Mouse (Mus musculus) cerebellum, adult (tissue): ENCODE measurements at regions not wholly inside any gene's neighbourhood (a gene's known extent, or its start where the extent isn't known, plus 50 kb on each side); places are given as distances from the start of the nearest gene placed in this dataset.

ENCODE experiments used
- ATAC-seq: cut with Nextera tagmentation; 2 replicates; pipeline ENCODE4 v1.9.2; 2017; ENCODE audit warnings: mild to moderate bottlenecking, moderate library complexity, mixed read lengths; ENCODE audit not compliant: insufficient number of reproducible peaks, low FRiP score, low TSS enrichment

- ATAC-seq, result no peak
Measured at GRCm38 (mm10) chr16:93533205-93533604, 70.7 kb downstream of the Setd4 start.

- ATAC-seq, result no peak
Measured at GRCm38 (mm10) chr16:93531937-93532336, 71.9 kb downstream of the Setd4 start.

GRCm38 (mm10) chr16:93522485-93522884, 81.4 kb downstream of the Setd4 start:
- no peak for ATAC-seq

GRCm38 (mm10) chr16:93520481-93520880, 83.4 kb downstream of the Setd4 start:
- no peak for ATAC-seq

- ATAC-seq, result no peak
Measured at GRCm38 (mm10) chr16:93518620-93519019, 85.2 kb downstream of the Setd4 start.

- ATAC-seq, result no peak
Measured at GRCm38 (mm10) chr16:93516793-93517192, 87.1 kb downstream of the Setd4 start.

GRCm38 (mm10) chr16:93515456-93515941, 88.4 kb downstream of the Setd4 start:
- ATAC-seq, result no peak

DNA sequence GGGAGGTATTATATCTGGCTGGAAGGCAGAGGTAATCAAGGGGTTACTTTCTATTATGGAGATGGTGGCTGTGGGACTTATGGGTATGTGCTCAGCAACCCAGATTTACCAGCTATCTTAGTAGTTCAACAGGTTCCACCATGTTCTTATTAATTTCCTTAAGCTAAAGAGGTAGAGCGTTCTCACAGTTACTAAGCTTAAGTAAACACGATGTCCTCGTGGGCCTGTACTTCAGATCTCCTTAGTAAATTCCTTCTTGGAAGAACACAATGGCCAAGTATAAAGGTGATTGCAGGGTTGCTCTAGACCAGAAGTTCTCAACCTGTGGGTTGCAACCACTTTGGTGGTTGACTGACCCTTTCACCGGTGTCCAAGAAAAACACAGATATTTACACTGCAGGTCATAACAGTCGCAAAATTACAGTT, 90.2 kb downstream of the Setd4 start:
- no peak for ATAC-seq

DNA sequence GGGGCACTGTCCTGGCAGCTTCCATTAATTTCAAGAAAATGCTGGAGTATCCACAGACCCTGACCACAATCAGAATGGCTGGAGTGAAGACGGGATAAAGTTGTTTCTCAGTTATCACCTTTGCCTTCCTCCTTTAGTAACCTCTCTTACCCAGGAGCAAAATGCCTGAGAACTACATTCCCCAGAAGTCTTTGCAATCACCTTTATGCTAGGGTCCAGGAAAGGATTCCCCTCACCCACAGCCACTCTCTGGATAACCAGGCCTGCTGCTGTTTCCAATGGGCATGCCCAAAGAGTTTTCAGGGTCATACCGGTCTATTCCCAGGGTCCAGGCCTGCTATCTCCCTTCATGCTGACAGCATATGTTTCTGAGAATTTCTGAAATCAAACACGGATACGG, 91.9 kb downstream of the Setd4 start:
- no peak for ATAC-seq

- ATAC-seq, result no peak
Measured at GRCm38 (mm10) chr16:93511517-93511916, 92.3 kb downstream of the Setd4 start.

- ATAC-seq, result no peak
Measured at GRCm38 (mm10) chr16:93498800-93499199, 105.1 kb downstream of the Setd4 start.

DNA sequence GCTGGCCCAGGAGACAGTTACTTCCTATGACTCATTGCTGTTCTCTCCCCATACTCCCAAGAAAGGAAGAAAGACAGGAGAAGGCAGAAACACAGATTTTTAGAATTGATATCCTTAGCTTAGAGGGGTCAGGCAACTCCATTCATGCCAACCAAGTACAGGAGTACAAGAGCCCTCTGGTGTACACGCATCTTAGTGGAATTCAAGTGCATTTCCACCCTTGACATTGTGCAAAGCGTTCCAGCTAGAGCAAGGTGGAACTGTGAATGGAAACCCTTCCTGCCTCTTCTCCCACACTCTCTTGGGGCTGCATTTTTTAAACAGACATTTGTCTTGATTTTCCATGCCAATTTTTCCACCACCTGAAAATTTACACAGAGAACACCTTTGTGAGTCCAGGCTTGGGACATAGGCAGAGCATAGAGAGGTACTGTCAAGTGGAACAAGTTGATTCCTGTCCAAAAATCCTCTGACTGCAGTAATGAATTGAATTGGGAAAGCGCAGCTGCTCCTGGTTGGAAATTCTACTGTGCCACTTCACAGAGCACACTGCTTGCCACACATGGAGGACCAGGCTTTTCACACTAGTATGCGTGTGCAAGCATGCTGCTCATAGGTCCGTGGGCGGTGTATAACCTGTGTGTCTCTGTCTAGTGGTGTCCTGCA, 110.4 kb downstream of the Setd4 start:
- ATAC-seq, result no peak

GRCm38 (mm10) chr16:93486646-93487550, 117.0 kb downstream of the Setd4 start:
- ATAC-seq, result no peak

- no peak for ATAC-seq
Measured at GRCm38 (mm10) chr16:93469957-93470356, 133.9 kb downstream of the Setd4 start.

GRCm38 (mm10) chr16:93465741-93466140, 138.1 kb downstream of the Setd4 start:
- no peak for ATAC-seq

GRCm38 (mm10) chr16:93464898-93465297, 139.0 kb downstream of the Setd4 start:
- no peak for ATAC-seq

DNA sequence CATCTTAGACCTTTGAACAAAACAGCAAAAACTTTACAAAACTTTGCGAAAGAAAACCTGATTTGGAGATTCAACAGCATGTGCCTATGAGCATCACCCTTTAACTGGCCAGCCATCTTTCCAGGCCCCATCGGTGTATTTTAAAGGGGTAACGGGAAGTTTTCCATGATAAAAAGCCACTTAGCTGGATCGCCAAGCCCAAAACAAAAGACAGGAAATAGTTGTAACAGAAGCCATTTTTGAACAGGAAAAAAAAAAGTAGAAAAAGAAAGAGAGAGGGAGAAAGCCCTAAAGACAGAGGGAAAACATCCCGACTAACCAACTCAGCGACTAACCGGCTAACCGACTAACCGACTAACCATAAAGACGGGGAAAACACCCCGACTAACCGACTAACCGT, 140.5 kb downstream of the Setd4 start:
- no peak for ATAC-seq

DNA sequence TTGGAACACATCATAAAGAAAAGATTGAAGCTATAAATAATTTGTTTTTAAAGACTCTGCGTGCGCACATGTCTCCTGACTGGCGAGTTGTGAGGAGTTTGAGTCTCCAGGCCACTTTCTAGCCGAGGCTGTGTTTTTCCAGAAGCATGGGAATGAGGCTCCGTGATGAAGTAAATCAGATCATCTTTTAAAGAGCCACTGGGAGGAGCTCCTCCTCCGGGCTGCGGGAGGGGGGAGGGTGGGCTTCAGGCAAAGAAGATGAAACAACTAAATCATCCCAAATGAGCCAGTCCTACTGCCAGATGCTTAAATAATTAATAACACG, 141.6 kb downstream of the Setd4 start:
- no peak for ATAC-seq

DNA sequence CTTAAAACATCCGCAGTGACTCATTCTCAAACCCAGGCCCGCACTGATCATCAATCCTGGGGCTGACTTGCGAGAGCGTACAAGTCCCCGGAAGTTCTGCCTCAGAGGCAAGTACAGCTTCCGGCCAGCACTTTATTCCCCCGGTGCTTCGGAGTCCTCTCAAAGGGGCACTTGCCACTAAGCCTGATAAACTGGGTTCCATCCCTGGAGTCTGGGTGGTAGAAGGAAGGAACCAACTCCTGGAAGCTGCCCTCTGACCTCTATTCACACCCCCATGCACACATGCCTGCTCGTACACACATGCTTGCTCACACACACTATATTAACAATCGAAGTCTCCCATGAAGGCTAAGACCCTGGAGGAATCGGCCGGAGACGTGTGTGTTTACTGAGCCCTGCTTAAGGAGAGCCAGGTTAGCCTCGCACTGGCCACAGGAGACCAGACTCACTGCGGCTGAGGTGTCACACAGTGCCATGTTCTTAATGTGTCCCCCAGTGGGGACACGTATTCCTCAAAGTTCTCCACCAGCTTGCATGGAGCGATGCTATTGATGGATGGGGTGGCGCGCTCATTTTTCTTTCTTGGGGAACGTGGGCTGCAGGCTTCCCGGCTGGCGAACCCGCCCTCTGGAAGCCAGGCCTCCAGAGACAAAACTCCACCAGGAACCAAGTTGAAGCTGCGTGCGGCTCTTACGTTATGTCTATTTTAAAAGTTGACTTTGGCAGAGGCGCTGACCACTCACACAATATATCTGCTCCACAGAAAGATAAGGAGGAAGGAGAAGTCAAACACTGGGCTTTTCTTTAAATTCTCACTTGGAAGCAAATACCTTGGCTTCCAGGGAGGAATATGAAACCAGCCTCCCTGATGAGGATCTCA, 142.2 kb downstream of the Setd4 start:
- ATAC-seq, result no peak

DNA sequence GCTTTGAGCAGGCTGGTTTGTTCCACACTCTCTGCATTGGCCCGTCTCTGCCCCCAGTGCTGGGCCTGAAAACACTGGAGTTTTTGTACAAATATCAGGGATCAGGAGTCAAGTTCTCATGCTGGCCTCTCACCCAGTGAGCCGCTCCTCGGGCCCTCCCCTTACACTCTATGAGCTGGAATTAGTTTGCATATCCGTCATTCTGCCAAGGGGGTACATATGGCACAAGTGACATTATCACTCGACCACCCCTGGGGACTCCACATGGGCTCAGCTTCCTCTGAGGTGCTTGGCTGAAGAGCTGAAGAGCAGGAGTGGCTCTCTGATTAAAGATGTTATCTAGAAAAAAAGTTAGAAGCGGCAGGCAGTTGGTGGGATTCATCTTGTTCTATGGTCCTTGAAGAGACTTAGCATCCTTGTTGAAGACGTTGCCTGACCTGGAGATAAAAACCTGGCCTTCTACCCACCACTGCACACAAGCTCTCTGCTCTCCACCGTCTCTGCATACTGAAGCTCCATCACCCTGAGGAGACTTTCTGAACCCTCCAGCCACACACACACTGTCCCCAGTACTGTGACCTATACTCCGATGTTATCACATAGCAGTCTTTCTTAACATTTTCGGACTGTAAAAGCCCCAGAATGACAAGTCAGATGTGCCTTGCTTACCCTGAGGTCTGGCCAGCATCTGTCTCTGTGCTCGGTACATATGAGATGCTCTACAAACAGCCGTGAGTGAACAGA, 144.2 kb downstream of the Setd4 start:
- ATAC-seq, result no peak
